Mouse (Mus musculus) erythroblast, embryonic 14.5 days (primary cell): ENCODE results near the gene Jaml. TPM values are rescaled to one million over a fixed set of nuclear protein-coding genes. Genes with fewer than 3 reads are reported as not detected.

Source experiments
- H3K27me3 ChIP-seq: 2 replicates; pipeline ENCODE4 v1.6.1; 2012; ENCODE audit warnings: inconsistent platforms; ENCODE audit not compliant: control insufficient read depth
- H3K36me3 ChIP-seq: 2 replicates; pipeline ENCODE4 v1.6.1; 2012; ENCODE audit warnings: mild to moderate bottlenecking, inconsistent platforms; ENCODE audit not compliant: control insufficient read depth
- H3K4me1 ChIP-seq: 2 replicates; pipeline ENCODE4 v1.6.1; 2012; ENCODE audit warnings: inconsistent platforms; ENCODE audit not compliant: control insufficient read depth
- H3K4me3 ChIP-seq: replicated peaks from 2 replicates; pipeline ENCODE3; 2012; ENCODE audit warnings: moderate library complexity, mild to moderate bottlenecking, inconsistent platforms
- H3K9me3 ChIP-seq: 2 replicates; pipeline ENCODE4 v1.6.1; 2012; ENCODE audit warnings: low read length, inconsistent platforms, mixed read lengths; ENCODE audit not compliant: control insufficient read depth
- GATA1 ChIP-seq: IDR thresholded peaks from 2 replicates; pipeline ENCODE4 v1.6.1; 2012; ENCODE audit warnings: low read length, inconsistent platforms, mixed read lengths
- TAL1 ChIP-seq: IDR thresholded peaks from 3 replicates; pipeline ENCODE4 v1.6.1; 2012; ENCODE audit warnings: low read length, inconsistent platforms, mixed read lengths
- polyA plus RNA-seq: library from polyadenylated mRNA; stranded (reverse); fragments of >175 nt; gene quantifications from 2 replicates; pipeline ENCODE4 v1.2.3, GENCODE M21; 2012

The Jaml gene
- polyA plus RNA-seq, 1 experiment: not detected

DNA sequence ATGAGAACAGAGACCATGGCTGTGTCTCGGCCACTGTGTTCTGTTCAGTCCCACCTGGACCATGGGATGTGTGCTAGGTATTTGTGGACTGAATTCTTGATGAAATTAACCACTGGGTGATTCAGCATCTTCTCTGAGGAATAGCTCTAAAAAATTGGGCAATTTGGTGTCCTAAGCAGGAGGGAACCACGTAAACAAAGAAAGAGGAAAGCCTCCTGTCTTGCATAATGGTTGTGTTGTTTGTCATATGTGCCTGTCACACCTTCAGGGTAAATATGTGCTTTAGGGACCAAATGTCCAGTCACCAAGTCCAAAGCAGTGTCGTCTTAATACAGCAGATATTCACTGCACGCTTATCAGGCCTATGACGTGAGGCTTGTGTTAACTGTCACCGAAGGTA, 14.6 kb upstream of the Jaml start:
- H3K4me1 ChIP-seq: no peaks in the 10 kb centered on the region
- H3K27me3 ChIP-seq: peaks cover 4% of the 10 kb centered on the region; the same call in 1 of the 2 replicates
- TF ChIP-seq TAL1 (no peak), GATA1 (no peak)
- H3K36me3 ChIP-seq: no peaks in the 10 kb centered on the region
- H3K9me3 ChIP-seq: no peaks in the 10 kb centered on the region
- no peak overlapping the region for H3K4me3 ChIP-seq

- Histone ChIP-seq H3K36me3 (no peaks in the 10 kb centered on the region), H3K4me3 (no peak overlapping the region), H3K9me3 (no peaks in the 10 kb centered on the region), H3K27me3 (no peaks in the 10 kb centered on the region), H3K4me1 (no peaks in the 10 kb centered on the region)
- no peak for TF ChIP-seq GATA1
- TF ChIP-seq TAL1: no peak
These were observed 12.2 kb upstream of the Jaml start for GRCm38 (mm10) chr9:45066735-45067134.

DNA sequence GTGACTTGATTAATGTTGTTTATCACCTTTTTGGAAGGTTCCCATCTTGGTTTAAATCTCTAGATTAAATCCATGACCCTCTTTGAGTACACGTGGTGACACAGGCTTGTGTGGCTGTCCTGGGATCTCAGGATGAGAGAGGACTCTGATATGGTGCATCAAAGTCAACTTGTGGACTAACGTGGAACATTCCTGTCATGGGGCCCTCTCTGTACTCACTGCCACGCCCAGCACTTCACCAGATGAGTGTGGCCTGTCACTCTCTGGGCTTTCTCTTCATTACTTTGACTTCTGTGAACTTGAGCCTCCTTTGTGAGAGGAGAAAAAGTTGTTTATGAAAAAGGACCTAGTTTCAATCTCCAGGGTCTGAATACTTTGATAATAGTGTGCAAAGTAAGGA, 7.2 kb upstream of the Jaml start:
- TF ChIP-seq TAL1: no peak
- no peak for TF ChIP-seq GATA1
- Histone ChIP-seq H3K4me3 (no peak overlapping the region), H3K9me3 (no peaks in the 10 kb centered on the region), H3K36me3 (no peaks in the 10 kb centered on the region), H3K4me1 (no peaks in the 10 kb centered on the region), H3K27me3 (no peaks in the 10 kb centered on the region)

DNA sequence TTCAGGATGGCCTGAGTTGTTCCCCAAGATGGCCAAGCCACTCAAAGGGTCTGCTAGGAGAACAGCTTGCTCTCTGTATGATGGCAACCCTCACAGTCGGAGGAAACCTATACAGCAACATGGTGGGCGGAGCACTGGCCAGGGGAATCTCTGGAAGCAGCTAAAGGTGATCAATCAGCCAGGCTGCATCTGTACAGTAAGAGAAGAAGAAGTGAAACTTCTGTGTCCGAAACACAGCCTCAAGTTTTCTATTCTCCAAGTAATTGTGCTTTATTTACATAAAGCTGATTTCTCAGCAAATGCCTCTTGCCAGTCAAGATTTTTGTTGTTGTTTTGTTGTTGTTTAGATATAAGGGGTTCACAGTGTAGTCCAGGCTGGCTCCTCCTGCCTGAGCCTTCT, 1.1 kb upstream of the Jaml start:
- Histone ChIP-seq H3K9me3 (no peaks in the 10 kb centered on the region), H3K4me1 (no peaks in the 10 kb centered on the region), H3K36me3 (no peaks in the 10 kb centered on the region), H3K27me3 (no peaks in the 10 kb centered on the region), H3K4me3 (no peak overlapping the region)
- no peak for TF ChIP-seq TAL1
- TF ChIP-seq GATA1: no peak

- Histone ChIP-seq H3K4me3 (no peak overlapping the region), H3K36me3 (no peaks in the 10 kb centered on the region), H3K9me3 (no peaks in the 10 kb centered on the region), H3K4me1 (no peaks in the 10 kb centered on the region), H3K27me3 (no peaks in the 10 kb centered on the region)
- no peak for TF ChIP-seq TAL1
- no peak for TF ChIP-seq GATA1
These were observed 4.1 kb downstream of the Jaml start for GRCm38 (mm10) chr9:45083132-45083531.

GRCm38 (mm10) chr9:45084556-45084955, 5.6 kb downstream of the Jaml start:
- no peaks in the 10 kb centered on the region for H3K27me3 ChIP-seq
- H3K4me3 ChIP-seq: no peak overlapping the region
- H3K4me1 ChIP-seq: no peaks in the 10 kb centered on the region
- TF ChIP-seq TAL1 (no peak), GATA1 (no peak)
- no peaks in the 10 kb centered on the region for H3K36me3 ChIP-seq
- H3K9me3 ChIP-seq: no peaks in the 10 kb centered on the region

DNA sequence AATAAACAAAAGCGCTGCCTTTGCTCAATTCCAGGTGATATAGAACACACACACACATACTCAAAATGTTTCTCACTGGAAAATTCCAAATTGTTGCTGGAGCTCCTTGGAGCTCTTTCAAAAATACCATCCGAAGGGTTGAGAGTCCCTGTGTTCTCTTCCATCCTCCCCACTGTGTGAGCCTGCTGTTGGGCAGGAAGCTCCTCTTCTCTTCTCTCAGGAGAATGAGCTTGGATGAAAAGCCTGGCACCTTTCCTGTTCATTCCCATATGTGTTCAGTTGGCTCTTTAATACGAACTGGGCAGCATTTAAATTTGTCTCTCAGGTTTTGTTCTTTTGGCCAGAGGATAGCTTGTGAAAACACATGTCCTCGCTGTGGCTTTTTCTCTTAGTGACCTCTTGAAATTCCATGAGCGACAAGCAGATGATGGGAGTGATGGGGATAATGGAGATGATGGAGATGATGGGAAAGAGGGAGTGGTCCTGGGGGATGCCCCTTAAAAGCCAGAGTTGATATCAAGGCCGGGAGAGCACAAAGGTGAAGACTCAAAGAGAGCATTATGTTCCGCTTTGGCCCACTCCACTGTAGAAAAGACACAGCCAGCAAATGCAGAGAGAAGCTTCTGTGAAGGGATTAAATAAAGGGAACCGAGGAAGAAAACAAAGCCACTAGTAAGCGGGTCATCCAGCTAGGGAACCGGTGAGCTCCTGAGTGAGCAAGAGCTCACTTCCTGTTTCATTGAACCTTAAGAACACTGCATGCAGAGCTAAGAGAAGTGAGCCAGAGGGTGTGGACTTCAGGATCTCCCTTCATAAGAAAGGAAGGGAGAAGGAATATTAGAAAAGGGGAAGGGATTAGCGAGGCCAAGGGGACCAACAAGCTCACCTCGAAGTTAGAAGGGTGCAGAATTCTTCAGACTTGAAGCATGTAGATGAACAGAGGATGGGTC, 7.0 kb downstream of the Jaml start:
- no peaks in the 10 kb centered on the region for H3K36me3 ChIP-seq
- H3K4me3 ChIP-seq: no peak overlapping the region
- TF ChIP-seq GATA1 (no peak), TAL1 (no peak)
- H3K9me3 ChIP-seq: no peaks in the 10 kb centered on the region
- no peaks in the 10 kb centered on the region for H3K27me3 ChIP-seq
- no peaks in the 10 kb centered on the region for H3K4me1 ChIP-seq

DNA sequence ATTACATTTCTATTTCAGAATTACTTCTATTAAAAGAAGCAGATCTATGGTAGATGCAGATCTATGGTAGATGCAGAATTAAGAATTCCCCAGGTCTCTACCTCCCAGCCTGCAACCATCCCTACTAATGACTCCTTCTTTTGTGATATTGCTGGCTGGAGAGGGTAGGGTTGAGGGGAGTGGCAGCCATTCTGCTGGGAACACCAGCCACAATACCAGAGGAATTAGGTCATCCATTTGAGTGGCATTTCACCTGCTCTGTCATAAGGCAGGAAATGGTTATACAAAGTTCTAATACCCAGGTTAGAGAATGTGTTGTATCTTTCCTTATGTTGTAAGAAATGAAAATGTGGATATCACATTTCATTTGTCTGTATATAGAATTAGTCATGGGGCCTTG, 9.1 kb downstream of the Jaml start:
- 0 out of 2 replicates have a peak, but pooled peaks cover 2% of the 10 kb centered on the region for H3K27me3 ChIP-seq
- no peak overlapping the region for H3K4me3 ChIP-seq
- TF ChIP-seq TAL1: no peak
- TF ChIP-seq GATA1: no peak
- H3K36me3 ChIP-seq: no peaks in the 10 kb centered on the region
- no peaks in the 10 kb centered on the region for H3K9me3 ChIP-seq
- no peaks in the 10 kb centered on the region for H3K4me1 ChIP-seq

- TF ChIP-seq TAL1: no peak
- no peak for TF ChIP-seq GATA1
- no peaks in the 10 kb centered on the region for H3K36me3 ChIP-seq
- H3K9me3 ChIP-seq: no peaks in the 10 kb centered on the region
- H3K27me3 ChIP-seq: 0 out of 2 replicates have a peak, but pooled peaks cover 2% of the 10 kb centered on the region
- no peaks in the 10 kb centered on the region for H3K4me1 ChIP-seq
- no peak overlapping the region for H3K4me3 ChIP-seq
These were observed 11.8 kb downstream of the Jaml start for GRCm38 (mm10) chr9:45090811-45091210.
